Mouse (Mus musculus) macrophage (primary cell): ENCODE measurements around the gene Garem2. TPM values are rescaled to one million over a fixed set of nuclear protein-coding genes. Genes with fewer than 3 reads are reported as not detected.

ENCODE experiments used
- H3K27ac ChIP-seq: fragments of 350-480 bp; formaldehyde crosslinking; 2 replicates; pipeline ENCODE4 v1.9.0; 2021
- H3K36me3 ChIP-seq: fragments of 350-480 bp; formaldehyde crosslinking; 2 replicates; pipeline ENCODE4 v1.9.0; 2021; ENCODE audit errors: inconsistent target
- H3K4me3 ChIP-seq: fragments of 350-480 bp; formaldehyde crosslinking; 2 replicates; pipeline ENCODE4 v1.9.0; 2021; ENCODE audit errors: inconsistent target
- H3K79me2 ChIP-seq: fragments of 350-480 bp; formaldehyde crosslinking; 2 replicates; pipeline ENCODE4 v1.9.0; 2021; ENCODE audit errors: inconsistent target
- WGBS: methylation state at CpG from one replicate; pipeline ENCODE4 v1.1.7; 2026; ENCODE audit warnings: inconsistent platforms; ENCODE audit not compliant: missing documents; 5-methylcytosine and 5-hydroxymethylcytosine counted together
- polyA plus RNA-seq: library from polyadenylated mRNA; stranded (reverse); fragments of 250-400 nt; gene quantifications from 3 replicates; pipeline ENCODE4 v1.2.4, GENCODE M21; 2018; ENCODE audit warnings: inconsistent platforms

Gene Garem2
- polyA plus RNA-seq, 1 experiment from 2014 or later: not detected

GRCm38 (mm10) chr5:30154013-30154412 lies 49.1 kb downstream of the Garem2 start:
- 27% methylated on average over 4 of the region's 4 CpGs for WGBS
- Histone ChIP-seq H3K27ac (peak overlapping the region; percentile 90), H3K79me2 (peaks cover 96% of the 10 kb centered on the region), H3K4me3 (peak overlapping the region; percentile 100), H3K36me3 (no peaks in the 10 kb centered on the region)

GRCm38 (mm10) chr5:30154474-30155394 lies 49.8 kb downstream of the Garem2 start, which contains the start of the genes Hadha and Hadhb:
Gene Hadha, minus strand, starts transcription at chr5:30155162.
Gene Hadhb, plus strand, starts transcription at chr5:30155248.
- peak within 1 kb of the TSS; percentile 90 for H3K27ac ChIP-seq
- H3K79me2 ChIP-seq: peaks cover 96% of the 10 kb centered on the region
- under 1% methylated on average over 53 of the region's 53 CpGs for WGBS

DNA sequence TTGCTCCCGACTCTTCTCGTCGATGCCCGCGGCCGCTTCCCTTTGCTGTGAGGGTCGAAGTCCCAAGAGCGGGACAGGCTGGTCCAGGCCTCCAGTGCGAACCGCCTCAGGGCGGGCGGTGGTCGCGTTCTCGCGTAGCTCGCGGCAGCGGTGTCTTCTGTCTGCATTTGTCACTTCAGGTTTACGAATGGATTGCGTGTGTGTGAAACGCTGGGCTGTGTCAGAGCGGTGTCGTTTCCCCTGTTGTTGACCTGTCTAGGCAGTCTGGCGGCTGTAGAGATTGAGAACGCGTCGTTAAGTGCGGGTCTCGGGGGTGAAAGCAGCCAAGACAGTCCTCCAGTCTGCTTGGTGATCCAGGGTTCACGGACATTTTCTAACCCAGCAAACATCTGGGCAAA lies 50.4 kb downstream of the Garem2 start:
- Histone ChIP-seq H3K27ac (peak overlapping the region; percentile 90), H3K36me3 (peaks cover 4% of the 10 kb centered on the region; the same call in 1 of the 2 replicates), H3K4me3 (peak overlapping the region; percentile 100), H3K79me2 (peaks cover 96% of the 10 kb centered on the region)
- WGBS: under 1% methylated on average over 31 of the region's 31 CpGs

More at GRCm38 (mm10) chr5:30154474-30155394, 49.8 kb downstream of the Garem2 start, which contains the start of the genes Hadha and Hadhb:
- H3K36me3 ChIP-seq: no peaks in the 10 kb centered on the region
- peak within 1 kb of the TSS; percentile 100 for H3K4me3 ChIP-seq

DNA sequence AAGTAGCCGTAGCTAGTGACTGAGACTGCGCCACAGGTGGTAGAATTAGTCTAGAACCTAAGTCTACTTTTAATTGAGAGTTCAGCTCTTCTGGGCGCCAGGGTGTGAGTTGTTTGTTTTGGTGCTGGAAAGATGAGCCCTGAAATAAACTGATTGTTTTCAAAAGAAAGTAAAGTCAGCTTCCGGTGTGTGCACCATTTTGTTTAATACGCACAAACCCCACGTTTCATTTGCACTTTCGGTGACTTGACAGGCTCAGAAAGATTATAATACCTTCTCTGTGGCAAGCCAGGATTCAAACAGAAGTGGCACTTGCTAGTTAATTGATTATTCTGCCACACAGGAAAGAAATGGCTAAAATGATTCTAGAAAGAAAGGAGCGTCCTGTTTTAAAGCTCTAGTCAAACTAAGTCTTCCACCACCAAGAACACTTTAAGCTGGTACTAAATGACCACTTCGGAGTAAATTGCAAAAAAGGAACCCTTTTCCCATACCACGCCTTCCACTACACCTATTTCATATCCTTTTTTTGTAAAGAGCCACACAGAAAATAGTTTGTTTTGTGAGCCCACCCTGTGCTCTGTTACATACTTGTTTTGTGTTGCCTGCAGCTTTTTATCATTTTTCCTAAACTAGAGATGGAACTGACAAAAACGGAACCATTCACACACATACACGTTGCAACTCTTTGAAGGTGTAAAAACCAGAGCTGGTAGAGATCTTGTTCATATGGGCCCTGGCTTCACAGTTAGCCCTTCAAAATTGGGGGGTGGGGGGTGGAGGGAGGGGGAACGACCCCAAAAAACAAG lies 51.1 kb downstream of the Garem2 start:
- WGBS: 11% methylated on average over 13 of the region's 13 CpGs
- Histone ChIP-seq H3K27ac (peak overlapping the region; percentile 90), H3K79me2 (peaks cover 96% of the 10 kb centered on the region), H3K36me3 (peaks cover 7% of the 10 kb centered on the region; the same call in 1 of the 2 replicates), H3K4me3 (peak overlapping the region; percentile 100)

DNA sequence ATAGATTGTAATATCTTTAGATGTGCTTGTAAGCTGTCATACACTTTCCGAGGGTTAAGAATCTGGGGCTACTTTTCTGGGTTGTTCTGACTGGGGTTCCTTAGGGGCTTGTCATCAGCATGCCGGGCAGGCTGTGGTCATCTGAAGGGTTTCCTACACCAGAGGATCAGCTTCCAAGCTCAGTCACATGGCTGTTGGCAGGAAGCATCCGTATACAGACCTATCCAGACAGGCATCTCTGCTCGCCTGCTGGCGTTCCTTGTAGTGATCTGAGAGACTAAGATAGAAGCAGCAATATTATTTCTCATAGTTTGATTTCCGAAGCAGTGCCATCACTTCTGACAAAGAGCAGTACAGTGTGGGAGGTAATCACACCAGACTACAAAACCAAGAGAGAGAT lies 54.6 kb downstream of the Garem2 start:
- Histone ChIP-seq H3K4me3 (no peak overlapping the region), H3K36me3 (peaks cover 7% of the 10 kb centered on the region; the same call in 1 of the 2 replicates), H3K27ac (no peak overlapping the region), H3K79me2 (peaks cover 87% of the 10 kb centered on the region)
- WGBS: 93% methylated on average over 6 of the region's 6 CpGs

DNA sequence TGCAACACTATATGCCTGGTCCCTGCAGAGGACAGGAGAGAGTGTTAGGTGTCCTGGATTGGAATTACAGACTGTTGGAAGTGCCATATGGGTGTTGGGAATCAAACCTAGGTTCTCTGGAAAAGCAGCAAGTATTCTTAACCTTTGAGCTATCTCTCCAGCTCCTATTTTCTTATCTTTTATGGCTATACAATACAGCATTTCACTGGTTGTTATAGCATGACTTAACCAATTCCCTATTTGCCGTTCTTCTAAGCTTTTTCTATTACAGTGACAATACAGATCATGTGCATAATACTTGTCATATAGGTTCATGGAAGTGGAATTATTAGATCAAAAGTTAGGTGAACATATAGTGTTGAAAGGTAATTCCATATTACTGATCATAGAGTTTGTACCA lies 56.9 kb downstream of the Garem2 start:
- peaks cover 69% of the 10 kb centered on the region for H3K79me2 ChIP-seq
- H3K27ac ChIP-seq: no peak overlapping the region
- peaks cover 7% of the 10 kb centered on the region; the same call in 1 of the 2 replicates for H3K36me3 ChIP-seq
- WGBS: 100% methylated on average over 1 of the region's 1 CpGs
- H3K4me3 ChIP-seq: no peak overlapping the region

DNA sequence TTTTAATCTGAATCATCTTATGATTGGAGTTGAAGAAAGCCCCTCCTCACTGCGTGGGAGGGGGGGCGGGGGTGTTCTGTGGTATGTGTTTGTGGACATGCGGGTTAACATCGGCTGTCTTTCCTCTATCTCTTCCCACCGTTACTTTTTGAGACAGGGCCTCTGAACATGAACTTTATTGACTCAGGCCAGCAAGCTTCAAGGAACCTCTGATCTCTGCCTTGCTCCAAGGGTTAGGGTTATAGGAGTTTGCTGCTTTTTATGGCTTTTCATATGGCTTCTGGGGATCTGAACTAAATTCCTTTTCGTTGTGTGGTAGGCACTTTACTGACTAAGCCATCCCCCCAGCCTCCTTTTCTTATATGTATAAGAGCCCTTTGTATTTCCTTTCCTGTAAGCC lies 57.4 kb downstream of the Garem2 start:
- peaks cover 64% of the 10 kb centered on the region for H3K79me2 ChIP-seq
- H3K36me3 ChIP-seq: peaks cover 7% of the 10 kb centered on the region; the same call in 1 of the 2 replicates
- H3K4me3 ChIP-seq: no peak overlapping the region
- WGBS: 94% methylated on average over 6 of the region's 6 CpGs
- H3K27ac ChIP-seq: no peak overlapping the region

DNA sequence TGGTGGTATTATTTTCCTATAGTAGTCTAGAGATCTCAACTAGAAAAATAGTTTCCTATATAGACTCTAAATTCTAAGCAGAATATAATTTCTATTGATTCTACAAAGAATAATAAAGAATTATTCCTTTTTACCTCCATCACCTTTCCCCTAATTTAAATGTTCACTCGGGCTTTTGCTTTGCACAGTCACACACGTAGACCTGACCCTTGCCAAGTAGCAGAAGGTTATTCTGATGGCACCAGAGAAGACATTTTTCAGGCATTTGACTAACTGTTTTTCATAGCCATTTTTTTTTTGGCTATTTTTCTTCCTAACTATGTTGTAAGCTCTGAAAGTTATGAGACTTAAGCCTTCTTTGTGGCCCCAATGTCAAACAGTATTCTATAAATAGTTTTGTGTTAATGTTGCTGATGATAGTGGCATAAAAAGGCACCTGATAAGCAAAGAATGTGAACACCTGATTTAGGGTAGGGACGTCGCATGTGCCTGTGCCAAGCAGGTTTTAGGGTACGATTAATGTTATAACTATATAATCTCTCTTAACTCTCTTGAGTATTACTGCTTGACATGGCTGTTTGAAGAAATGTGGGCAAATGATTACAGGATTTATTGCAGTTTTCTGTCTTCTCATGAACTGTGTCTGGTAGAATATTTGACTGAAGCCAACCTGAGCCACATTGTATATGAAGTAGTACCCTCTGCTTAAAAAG lies 60.4 kb downstream of the Garem2 start:
- no peak overlapping the region for H3K4me3 ChIP-seq
- H3K27ac ChIP-seq: no peak overlapping the region
- peaks cover 33% of the 10 kb centered on the region for H3K79me2 ChIP-seq
- peaks cover 7% of the 10 kb centered on the region; the same call in 1 of the 2 replicates for H3K36me3 ChIP-seq
- WGBS: 91% methylated on average over 5 of the region's 5 CpGs

Other genes starting within 250 kb of the Garem2 start
- gene Il6, start 92.0 kb upstream of the Garem2 start, polyA plus RNA-seq: 0.43 to 0.53 TPM in 2 of 3 replicates, not detected in the other
- 4.2 to 21.7 TPM (median 11.2 TPM) in 3 replicates for gene Tyms, start 31.5 kb upstream of the Garem2 start, polyA plus RNA-seq
- not detected in 3 replicates for gene 3110082J24Rik, start 925 bp downstream of the Garem2 start, polyA plus RNA-seq
- gene Hadha, start 50.0 kb downstream of the Garem2 start, polyA plus RNA-seq: 94.5 to 203 TPM (median 100 TPM) in 3 replicates
- 80.0 to 113 TPM (median 89.1 TPM) in 3 replicates for gene Hadhb, start 50.1 kb downstream of the Garem2 start, polyA plus RNA-seq
- gene Adgrf3, start 100.6 kb downstream of the Garem2 start, polyA plus RNA-seq: not detected in 3 replicates
- 4.8 to 9.1 TPM (median 7.1 TPM) in 3 replicates for gene Selenoi, start 127.4 kb downstream of the Garem2 start, polyA plus RNA-seq
- not detected in 3 replicates for gene Drc1, start 176.2 kb downstream of the Garem2 start, polyA plus RNA-seq